Mouse (Mus musculus) liver, adult 2 months (tissue): ENCODE data around the gene Ccdc136.

Experiments
- CTCF ChIP-seq: fragments of 200-500 bp; IDR thresholded peaks from 2 replicates; pipeline ENCODE4 v1.5.1; 2011; ENCODE audit warnings: low read depth, low read length, control low read depth
- POLR2A ChIP-seq: fragments of 200-500 bp; IDR thresholded peaks from 2 replicates; pipeline ENCODE4 v1.6.1; 2011; ENCODE audit warnings: low read length, control low read depth; ENCODE audit not compliant: insufficient read depth; ENCODE audit errors: extremely low read depth

- TF ChIP-seq POLR2A = no peak
- TF ChIP-seq CTCF = no peak
These were observed 34.7 kb downstream of the Ccdc136 start for GRCm38 (mm10) chr6:29430681-29431420.
